Mouse (Mus musculus) brain, adult 2 months (tissue): ENCODE results near the gene Mcrip1.

Experiments
- DNase-seq: peaks from one replicate; pipeline ENCODE4 v3.0.0; 2011; ENCODE audit warnings: low read depth, low spot score

Gene Mcrip1

DNA sequence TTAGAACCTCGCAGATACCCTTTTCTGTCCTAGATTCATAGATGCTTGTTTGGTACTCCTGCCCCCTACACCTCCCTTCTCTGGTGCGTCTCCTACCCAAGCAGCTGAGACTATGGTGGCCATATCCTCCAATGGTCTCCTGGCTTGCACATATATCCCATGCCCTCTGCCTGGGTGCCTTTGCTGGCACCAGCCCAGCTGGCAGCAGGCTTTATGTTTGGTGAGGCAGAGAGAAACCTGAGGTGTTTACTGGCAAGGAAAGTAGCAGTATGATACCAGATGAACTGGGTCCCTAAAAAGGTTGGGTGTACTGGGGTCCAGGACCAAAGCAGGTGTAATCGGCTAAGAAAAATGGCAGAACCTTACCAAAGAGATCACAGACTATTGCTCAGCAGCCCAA, 3.6 kb downstream of the Mcrip1 start:
- DNase-seq: no peak

DNA sequence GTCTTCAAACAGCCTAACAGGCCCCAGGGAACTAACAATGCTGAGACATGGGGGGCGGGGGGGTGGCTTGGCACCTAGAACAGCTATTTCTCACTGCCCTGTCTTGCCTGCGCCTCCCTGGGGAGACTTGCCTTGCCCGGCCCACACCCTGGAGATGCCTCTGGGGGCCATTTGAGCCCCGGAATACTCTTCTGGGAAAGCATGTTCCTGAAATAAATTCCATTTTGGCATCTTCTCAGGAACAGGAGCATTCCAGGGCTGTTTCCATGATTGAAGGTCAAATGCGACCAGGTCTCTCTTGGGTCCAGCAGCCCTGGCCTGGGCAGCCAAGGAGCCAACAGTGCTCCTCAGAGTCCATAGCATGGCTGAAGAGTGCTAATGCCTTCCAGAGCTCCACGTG, 7.2 kb downstream of the Mcrip1 start:
- DNase-seq: no peak

DNA sequence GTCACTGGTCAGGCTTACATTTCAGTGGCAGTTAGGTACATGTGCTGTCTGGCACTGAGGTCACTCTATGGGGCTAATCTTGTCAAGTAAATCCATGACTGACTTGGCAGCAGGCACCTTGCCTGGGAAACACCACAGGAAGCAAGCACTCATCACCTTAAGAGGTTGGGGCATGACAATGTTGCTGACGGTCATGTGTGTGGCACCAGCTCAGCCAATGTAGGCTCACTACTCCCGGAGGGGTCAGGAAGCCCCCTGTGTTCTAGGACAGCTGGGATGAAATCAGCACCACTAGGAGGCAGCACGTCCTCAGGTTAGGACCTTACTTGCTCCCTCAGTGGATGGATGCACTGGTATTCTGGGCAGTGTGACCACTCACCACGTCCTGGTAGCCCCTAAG, 7.6 kb downstream of the Mcrip1 start:
- DNase-seq: no peak

DNA sequence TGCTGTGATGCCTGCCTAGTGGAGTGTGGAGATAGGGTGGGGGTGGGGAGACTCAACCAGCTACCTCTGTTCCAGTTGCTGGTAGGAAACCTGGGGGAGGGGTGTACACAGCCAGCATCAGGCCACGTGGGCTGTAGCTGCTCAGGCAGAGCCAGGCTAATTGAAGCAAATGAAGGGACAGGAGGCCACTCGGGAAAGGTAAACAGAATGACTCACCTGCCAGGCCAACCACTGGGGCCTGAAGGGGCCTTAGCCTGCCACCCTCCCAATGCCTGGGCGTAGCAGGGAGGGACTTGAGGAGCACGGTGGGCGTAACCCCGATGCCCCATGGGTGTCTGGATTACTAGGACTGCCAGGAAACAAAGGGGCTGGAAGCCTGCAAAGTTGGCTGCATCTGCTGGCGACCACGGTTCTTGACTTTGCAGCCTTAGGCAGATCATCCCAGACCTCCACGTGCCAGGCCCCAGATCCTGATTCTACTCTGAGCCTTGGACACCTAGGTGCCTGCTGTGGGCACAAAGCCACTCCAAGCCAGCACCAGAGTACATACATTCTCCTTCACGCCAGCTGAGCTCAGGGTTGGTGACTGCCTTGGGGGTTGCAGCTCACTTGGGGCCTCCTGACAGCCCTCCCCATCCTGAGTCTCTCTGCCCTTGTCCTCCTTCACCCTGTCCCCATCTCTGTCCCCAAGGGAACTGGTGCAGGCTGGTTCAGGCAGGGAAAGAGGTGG, 10.1 kb downstream of the Mcrip1 start:
- DNase-seq: peak; percentile 41

DNA sequence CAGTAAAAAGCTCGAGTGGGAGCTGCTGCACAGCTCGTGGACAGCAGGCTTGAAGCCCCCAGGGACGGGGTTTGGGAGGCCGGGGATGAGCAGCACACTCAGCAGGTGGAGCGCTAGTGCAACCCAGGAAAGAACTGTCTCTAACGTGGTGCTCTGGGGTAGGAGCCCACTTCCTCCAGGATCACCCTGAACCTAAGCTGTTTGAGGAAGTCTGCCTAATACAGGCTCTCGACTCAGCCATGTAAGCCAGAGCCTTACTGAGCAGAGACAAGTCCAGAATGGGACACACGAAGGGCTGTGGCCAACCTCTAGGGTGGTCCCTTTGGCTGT, 10.6 kb downstream of the Mcrip1 start:
- DNase-seq: no peak

DNA sequence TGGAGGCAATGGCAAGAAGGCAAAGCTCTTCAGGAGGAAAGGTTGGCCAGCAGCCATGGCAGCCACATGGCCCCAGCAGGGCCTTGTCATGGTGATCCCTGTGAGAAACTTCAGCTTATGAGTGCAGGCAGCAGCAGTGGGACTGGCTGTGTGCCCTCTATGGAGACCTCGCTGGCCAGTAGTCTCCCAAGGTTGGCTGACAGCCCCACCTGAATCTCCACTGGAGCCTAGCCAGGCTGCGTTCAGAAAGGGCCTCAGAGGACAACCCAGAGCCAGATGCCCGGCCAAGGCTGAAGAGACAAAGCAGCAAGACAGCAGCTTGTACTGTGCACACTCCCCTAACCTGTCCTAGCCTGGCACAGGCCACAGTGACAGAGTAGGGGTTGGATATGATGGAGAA, 11.0 kb downstream of the Mcrip1 start:
- DNase-seq: peak; percentile 87

DNA sequence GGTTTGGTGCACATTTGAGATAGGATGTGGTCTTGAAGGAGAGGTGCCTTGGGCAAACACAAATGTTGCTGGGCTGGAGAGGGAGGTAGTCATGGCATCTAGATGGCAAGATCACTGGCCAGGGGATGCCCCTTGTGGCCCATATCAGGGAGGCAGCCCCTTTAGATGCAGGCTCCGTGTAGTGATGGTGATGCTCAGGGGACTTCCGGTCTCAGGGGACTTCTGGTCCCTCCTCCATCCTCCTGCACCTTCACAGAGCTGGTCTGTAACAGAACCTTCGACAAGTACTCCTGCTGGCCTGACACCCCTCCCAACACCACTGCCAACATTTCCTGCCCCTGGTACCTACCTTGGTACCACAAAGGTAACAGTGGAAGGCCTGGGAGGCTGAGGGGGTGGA, 13.7 kb downstream of the Mcrip1 start:
- no peak for DNase-seq

DNA sequence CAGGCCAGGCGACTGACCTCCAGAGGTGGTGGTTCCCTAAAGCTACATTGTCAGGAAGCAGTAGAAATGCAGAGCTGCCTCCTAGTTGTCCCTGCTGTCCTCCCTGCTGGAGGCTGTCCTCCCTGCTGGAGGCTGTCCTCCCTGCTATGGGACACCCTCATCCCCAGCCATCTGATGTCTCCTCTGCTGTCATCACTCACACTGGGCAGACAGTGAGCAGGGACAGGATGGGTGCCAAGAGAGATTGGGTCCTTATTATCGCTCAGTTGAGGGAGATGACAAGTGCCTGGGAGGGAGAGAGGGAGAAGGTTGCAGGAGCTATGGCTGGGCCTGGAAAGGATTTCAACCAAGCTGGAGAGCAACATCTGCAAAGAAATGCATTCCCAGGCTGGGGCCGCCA, 14.4 kb downstream of the Mcrip1 start:
- DNase-seq: no peak

DNA sequence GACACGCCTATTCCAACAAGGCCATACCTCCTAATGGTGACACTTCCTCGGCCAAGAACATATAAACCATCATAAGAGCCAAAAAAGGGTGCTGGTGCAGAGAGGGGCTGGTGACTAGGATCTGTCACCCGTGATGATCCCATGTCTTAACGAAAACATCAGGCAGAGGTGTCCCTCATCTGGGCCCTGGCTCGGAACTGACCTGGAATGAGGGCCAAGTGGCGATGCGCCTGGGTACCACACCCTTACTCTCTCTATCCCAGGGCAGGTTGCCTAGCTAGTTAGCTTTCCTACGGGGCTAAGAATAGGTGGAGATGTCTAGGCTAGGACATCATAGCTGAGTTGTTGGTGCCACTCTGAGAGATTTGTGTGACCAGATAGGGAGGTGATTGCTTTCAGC, 15.4 kb downstream of the Mcrip1 start:
- no peak for DNase-seq

DNA sequence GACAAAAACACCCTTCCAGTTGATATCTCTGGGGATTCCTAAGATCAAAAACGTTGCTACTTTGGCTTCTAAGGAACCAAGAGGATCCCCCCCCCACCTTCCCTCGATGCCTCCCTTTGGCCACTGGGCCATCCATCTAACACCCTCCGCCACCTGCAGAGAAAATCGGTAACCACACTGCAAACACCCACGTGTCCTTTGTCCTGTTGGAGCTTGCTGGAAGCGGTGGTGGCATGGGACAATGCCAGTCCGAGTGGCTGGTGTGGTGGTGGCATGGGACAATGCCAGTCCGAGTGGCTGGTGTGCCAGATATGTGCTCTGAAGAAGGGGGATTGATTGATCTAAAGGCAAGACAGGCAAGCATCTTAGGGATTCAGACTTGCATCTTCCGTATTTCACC, 17.9 kb downstream of the Mcrip1 start:
- DNase-seq: no peak

DNA sequence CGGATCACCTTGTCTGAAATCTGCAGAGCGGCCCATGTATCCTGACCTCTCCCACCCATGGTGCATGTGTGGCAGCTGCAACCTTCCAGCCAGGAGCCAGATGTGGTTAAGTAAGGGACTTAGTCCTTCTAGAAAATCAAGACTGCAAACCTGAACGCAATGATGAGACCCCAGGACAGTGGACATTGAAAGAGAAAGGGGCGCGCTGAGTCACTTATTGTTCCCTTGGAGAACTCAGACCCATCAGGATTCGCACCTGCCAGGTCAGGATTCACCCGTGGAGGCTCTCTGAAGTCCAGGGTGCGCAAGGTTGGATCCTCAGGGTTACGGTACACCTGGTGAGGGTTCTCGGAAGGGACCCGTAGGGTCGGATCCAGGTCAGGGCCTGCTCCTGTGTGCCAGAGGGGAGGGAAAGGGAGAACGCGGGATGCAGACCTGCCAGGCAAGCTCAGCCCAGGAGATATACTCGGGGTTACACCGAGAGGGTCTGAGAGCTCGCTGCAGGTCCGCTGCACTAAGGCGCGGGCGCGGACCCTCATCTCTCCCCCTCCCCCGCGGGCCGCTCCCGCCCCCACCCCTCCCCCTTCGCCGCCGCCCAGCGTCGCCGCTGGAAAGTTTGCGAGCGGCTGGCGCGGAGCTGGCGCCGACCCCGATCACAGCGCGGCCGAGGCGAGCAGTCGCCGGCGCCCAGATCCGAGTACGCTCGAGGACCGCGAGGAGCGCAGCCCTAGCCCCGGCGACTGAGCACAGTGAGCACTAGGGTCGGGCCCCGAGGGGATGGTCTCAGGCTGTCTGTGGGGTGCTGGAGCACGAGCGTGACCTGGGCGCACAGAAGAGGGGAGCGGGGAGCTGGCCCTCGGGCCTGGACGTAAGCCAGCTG, 19.2 kb downstream of the Mcrip1 start, which contains the start of gene Gcgr:
Gcgr (plus strand) TSS at position 615 of the 880 bp plus-strand sequence.
- no peak for DNase-seq

DNA sequence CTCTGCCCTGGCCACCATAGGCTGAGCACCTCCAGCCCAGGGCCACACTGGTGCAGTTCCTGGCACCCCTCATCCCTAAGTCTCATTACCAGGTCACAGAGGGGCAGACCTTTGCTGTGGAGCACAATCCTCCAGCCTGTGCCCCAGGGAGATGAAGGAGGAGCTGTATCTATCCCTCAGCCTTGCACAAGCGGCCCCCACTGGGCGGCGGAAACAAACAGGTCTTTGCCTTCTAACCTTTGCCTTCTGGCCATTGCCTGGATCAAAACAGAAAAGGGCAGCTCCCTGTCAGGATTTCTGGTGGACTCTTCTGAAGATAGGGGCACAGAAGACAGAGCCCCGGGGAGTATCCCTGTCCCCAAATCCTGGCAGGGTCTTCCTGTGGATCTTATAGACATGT, 20.6 kb downstream of the Mcrip1 start:
- no peak for DNase-seq

DNA sequence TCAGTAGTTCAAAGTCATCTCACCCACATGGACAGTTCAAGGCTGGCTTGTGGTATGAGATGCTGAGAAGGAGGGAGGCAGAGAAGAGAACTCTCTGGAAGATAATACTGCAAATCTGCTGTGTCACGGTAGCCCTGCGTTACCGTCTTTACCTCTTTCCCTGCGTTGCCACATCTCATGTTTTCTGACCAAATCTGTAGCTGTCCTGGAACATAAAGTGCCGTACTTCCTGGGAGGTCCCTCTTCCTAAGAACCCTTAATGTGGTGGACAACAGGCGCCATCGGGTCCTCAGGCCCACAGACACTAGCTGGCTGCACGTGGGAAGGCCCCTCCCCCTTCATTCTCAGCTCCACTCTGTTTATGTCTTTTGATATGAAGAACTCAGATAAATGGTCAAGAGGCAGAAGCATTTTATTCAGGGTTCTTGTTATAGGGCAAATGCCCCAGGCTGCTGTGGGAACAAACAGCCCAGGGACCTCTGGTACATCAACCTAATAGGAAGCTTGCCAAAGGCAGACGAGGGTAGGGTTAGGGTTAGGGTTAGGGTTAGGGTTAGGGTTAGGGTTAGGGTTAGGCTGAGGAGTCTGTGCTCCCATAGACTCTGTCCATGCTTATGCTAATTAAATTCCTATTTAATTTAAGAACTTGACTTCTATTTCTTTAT, 21.7 kb downstream of the Mcrip1 start:
- no peak for DNase-seq

DNA sequence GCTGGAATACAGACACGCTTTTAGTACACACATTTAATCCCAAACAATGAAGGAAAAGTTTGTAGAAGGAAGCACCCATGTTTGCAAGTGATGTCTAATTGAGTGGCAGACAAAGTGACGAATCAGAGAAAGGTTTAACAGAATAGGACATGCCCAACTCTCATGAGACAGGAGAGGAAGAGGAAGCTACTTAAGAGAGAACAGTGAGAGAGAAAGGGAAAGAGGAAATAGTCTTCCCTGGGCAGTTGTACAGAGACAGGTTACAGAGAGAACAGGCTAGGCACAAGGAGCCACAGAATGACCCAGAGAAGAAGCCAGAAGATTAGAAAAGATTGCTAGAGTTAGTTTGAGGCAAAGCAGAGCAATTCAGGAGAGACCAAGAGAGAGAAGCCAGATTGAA, 23.6 kb downstream of the Mcrip1 start:
- no peak for DNase-seq

DNA sequence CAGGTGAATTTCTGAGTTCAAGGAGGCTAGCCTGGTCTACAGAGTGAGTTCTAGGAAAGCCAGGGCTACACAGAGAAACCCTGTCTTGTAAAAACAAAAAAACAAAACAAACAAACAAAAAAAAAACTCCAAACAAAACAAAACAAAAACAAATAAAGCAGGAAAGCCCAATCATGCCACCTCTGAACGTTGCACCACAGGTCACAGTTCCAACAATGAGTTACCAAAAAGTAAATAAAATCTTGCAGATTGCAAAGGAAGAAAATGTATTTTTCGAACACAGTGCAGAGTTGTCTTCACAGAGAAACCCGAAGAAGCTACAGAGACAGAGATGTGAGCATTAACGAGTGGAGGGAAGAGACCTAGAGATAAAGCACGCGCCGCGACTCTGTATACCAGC, 26.9 kb downstream of the Mcrip1 start:
- no peak for DNase-seq

DNA sequence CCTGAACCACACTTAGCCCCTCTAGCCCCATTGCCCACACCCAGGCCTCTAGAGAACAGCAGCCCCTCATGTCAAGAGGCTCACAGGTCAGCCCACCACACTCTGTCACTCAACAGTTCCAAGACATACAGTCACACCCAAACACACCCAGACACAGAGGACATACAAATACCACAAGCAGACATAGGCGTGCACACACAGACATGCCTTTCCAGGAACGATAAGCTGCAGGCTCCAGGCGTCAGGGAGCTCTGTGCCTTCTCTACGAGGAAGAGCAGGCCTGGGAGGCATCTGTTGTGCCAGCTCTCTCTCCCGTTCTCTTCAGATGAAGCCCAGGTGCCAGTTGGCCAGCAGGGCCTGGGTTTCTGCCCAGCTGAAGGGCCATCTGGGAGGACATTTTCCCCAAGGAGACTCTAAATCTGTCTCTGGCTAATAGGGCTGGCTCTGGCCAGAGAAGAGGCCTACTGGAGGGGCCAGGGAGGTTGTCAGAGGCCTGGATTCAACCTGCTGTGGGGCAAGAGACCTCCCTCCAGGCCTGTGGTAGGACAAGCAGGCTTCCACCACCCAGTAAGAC, 28.5 kb downstream of the Mcrip1 start:
- DNase-seq: peak; percentile 97

DNA sequence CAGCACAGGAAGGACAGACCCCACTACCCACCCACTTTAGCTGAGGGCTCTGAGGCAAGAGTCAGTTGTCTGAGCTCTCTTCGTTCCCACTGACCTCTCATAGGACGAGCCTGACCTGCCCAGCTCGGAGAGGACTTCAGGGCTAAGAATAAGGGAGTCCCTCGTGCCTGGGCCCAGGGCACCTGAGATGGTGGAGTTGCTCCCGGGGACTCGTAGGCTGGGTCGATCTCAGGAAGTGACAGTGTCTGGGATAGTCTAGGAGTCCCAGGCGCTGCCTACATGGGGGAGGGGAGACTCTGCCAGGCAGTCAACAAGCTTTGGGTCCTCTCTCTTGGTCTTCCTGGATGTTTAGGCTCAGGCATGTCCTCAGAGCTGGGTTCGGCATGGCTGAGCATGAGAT, 29.0 kb downstream of the Mcrip1 start:
- no peak for DNase-seq

DNA sequence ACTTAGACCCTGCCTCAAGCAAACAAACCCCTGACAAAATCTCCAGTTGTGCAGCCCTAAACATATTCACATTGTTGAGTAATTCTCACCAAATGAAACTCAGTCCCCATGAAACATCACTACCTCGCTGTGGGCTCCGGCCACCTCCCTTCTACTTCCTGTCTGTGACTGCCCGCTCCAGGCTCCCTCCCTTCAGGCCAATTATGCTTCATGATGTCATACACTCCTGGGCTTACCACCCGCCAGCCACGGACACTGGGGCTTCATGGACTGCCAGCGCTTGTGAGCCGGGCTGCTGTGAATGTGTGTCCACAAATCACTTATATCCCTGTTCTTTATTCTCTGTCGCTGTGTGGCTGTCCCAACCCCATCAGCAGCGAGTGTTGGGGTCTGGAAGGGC, 29.8 kb downstream of the Mcrip1 start:
- DNase-seq: peak; percentile 28

DNA sequence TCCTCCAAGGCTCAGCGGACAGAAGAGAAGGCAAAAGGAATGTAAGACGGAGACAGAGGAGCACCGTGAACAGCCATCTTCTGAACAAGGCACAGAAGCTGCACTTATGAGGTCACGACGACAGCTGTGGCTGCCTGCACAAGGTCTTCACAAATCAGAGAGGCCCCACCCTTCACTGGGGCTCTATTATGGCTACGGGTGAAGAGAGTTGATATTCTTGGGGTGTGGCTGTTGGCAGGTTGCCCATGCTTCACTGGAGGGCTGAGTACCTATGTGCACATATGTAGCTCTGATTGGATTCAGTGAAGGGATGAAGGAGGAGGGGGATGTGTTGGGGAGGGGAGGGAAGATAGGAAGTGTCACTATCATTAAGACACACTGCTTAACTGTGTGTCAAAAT, 31.0 kb downstream of the Mcrip1 start:
- no peak for DNase-seq

DNA sequence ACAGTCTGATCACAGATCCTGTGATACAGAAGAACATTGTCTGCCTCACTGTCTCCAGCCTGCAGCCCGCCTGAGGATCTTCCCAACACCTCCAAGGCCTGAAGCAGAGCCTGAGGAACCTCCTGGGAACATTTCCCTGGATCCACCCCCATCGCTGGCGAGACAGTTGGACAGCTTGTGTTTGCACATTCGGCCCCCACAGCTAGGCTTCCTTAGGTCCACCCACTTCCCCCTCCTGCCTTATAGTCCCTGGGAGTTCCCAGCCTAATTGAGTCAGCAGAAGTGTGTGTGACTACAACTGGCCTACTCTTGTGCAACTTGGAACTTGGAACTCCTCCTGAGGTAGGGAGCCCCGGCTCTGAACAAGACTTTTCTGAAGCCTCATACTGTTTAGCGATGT, 31.5 kb downstream of the Mcrip1 start:
- DNase-seq: peak; percentile 95

DNA sequence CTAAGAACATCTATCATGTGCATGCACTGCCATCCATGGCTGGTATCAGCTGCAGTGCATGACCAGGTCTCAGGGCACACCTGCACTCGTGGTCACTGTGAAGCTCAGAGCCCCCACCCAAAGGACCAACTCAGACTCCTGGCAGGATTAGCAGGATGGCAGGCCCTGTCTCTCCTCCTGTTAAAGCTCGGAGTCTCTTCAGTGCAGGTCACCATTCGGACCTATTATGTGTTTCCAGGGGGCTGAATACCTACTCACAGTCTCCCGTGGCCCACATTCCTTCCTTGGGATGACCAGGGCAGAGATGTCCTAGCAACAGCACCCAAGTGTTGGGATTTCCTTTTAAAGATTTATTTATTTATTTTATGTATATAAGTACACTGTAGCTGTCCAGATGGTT, 32.4 kb downstream of the Mcrip1 start:
- DNase-seq: no peak

DNA sequence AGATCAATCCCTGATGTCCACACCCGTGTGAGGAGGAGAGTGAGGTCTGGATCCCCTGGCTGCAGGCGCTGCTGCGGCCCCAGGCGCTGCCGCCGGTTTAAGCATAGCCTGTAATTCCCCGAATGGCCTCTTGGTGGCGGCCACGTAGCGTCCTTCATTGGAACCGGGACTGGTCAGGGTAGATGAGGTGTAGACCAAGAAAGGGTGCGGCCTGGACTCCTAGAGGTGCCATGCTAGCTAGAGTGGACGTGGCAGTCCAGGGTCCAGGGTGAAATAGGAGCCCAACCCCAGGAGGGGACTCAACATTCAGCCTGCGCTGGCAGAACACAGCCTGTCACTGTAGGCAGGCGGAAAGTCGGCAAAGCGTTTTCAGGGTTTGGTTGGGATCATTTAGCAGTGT, 33.9 kb downstream of the Mcrip1 start:
- DNase-seq: peak; percentile 88
